Mouse (Mus musculus): ENCODE results near the gene Ccdc22.

Gene Ccdc22

DNA sequence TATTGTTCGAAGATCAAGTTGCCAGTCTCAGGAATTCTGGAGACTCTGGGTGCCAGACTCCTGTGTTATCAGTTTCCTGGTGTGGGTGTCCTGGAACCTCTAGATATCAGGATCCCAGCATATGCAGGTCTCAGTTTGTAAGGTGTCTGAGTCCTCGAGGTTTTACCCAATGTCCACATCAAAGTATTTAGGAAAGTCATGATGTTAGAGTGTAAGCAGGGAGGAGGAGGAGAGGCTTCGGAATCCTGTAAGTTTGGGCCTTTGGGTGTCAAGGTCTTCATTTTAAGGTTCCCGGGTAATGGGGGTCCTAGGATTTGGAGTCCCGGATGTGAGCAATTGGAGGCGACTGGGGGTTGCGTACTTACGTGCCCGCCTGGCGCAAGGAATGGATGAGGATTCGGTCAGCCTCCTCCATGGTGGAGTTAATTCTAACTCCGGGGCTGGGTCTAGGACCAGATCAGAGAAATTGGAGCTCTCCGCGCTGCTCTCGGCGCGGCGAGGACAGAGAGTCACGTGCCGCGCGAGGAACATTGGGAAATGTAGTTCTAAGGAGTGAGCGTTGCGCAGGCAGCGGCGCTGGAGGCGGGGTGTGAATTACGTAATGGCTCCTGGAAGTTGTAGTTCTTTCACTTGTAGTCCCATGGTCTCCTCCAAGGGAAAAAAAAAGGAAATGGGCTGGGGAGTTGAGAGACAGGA is at the start of gene Ccdc22:
TSS of gene Ccdc22 (minus strand) at position 639 of the 696 bp plus-strand sequence.
- DNase-seq (ENCODE audit: low spot score in 2 of 2) = peak; percentile 56 to 70

DNA sequence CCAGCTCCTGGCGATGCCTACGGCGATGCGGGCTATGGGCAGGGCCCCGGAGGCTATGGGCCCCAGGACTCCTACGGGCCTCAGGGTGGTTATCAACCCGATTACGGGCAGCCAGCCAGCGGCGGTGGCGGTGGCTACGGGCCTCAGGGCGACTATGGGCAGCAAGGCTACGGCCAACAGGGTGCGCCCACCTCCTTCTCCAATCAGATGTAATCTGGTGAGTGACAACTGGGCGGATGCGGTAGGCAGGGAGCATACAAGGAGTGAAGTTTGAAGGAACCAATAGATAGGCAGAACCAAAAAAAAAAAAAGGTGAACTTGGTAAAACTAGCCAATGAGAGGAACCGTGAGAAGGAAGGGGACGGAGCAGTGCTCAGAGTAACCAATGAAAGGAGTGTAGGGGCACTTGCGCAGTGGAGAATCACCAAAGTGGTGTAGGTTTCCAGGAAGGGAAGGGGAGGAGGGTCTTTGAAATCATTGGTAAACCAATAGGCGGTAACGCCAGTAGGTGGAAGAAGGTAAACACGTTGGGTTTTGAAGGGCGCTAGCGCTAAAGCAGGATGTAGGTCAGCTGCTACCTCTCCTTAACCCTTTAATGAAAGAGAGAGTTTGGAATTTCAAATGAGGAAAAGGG is 43.5 kb upstream of the Ccdc22 start:
- peak; percentile 64 to 71 for DNase-seq (ENCODE audit: low spot score in 2 of 2)

DNA sequence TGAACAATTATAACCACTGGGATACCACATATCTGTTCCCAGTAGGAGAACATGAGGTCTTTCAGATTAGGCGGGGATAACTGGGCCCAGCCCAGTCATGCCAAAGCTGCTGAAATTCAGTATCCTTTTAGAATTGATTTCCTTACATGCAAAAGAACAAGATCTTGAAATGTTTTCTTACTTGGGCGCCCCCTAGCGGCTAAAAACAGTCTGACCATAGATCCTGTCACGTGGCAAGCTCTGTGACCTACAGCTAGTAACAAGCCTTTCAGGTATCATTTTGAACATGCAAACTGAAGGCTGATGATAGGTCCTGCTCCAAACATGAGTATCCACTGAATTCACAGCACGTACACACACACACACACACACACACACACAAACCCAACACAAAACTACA is 40.0 kb upstream of the Ccdc22 start:
- DNase-seq (ENCODE audit: low spot score in 2 of 2) = peak; percentile 53 to 74

DNA sequence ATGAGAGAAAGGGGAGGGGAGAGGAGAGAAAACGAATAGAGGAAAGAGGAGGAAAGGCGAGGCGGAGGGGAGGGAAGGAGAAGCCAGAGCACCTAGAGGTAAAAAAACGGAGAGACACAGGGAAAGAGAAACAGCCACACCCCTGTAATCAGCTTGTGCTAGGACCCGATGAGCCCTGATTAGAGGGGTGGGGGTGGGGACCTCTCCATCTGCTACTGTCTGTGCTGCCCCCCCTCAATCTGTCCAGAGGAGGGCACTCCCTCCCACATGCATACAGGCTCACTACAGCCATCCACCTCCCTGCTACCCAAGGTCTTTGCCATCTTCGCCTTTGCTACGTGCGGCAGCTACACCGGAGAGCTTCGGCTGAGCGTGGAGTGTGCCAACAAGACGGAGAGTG is 35.5 kb upstream of the Ccdc22 start:
- DNase-seq (ENCODE audit: low spot score in 2 of 2) = no peak

DNA sequence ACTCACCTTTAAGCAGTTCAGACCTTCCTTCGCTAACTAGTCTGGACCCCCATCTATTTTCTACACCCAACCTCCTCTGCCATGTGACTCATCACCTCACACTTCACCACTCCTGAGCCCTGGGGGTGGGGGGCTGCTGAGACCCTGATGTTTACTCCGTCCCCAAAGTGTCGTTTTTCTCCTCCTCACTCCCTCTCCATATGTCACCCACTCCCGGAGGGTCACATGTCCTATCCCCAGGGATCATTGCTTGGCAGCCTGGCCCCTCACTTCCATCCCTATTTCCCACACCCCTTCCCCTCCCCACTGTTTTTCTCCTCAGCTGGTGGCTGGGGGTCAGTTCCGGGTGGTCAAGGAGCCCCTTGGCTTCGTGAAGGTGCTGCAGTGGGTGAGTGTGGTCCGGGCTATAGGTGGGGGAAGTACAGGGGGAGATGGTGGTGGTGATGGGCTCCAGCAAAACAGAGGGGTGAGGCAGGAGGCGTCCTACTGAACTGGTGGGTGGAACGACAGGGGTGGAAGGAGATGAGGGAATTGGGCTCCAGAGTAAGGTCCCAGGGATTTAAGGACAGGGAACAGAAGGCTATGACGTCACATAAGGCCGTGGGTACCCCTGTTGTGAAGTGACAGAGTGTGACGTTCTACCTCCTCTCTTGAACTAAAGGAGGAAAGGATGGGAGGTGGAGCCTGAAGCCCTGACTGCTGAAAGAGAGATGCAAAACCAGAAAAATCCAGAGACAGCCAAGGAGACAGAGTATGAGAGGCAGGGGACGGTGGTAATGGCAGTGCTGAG is 34.4 kb upstream of the Ccdc22 start:
- DNase-seq (ENCODE audit: low spot score in 2 of 2) = no peak

DNA sequence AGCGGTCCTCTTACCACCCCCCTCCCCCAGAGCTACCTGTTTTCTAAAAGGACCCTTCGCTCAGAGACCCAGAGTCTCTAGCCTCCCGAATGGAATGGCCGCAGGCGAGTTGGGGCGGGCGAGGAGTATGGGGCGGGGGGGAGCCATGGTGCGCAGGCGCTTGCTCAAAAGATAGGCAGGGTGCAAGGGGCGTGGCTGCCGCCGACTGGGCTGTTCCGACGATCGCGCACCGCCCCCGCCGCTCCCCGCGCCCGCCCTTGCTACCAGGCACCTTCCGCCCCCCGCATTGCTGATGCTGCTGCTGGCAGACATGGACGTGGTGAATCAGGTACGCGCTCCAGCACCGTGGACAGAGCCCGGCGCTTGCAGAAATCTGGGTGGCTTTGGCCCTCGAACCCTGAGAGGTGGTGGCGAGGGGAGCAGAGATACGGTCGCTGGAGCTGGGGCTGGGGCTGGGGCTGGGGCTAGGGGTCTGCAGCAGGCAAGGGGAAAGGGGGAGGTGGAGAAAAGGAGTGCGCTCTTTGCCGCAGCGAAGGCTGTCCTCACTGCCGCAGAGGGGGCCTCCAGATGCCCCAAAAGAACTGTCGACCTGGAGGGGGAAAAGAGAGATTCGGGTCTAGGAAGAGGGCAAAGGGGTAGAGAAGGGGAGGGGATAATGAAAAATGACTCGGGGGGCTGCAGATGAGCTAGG is 33.2 kb upstream of the Ccdc22 start, which contains the start of gene Syp:
TSS of gene Syp (plus strand) at position 71 of the 691 bp plus-strand sequence.
- peak; percentile 74 for DNase-seq (ENCODE audit: low spot score in 2 of 2)

DNA sequence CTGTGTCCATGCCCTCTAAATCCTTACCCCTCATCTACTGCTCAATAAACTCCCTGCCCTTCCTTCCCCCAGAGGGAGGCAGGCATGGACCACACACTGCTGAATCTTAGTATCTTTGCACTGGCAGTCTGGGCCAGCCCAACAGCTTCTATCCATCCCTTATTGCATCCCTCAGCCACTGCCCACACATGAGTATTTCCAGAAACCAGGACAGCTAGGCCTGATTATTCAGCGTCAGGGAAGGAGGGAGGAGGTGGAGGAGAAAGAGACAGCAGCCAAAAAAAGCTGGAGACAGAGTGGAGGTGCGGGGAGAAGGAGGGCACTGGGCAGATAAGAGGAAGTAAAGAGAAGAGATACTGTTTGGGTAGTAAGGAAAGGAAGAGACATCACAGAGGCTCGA is 29.8 kb upstream of the Ccdc22 start:
- no peak for DNase-seq (ENCODE audit: low spot score in 2 of 2)

DNA sequence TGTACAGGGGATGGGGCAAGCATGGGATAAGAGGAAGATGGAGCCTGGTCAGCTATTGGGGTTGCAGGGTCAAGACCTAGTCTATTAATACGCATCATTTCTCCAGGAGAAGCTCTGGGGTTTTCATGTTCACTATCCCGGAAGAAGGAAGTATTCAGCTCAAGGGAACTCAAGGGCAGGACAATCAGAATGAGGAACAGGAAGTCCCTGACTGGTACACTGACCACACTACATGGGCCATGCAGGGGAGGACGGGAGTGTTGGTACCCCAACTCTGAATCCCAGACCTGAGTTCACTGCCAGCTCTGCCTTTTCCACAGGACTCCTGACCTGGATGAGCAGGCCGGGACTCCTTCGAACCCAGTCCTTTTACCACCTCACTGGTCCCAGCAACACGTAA is 27.2 kb upstream of the Ccdc22 start:
- no peak for DNase-seq (ENCODE audit: low spot score in 2 of 2)

DNA sequence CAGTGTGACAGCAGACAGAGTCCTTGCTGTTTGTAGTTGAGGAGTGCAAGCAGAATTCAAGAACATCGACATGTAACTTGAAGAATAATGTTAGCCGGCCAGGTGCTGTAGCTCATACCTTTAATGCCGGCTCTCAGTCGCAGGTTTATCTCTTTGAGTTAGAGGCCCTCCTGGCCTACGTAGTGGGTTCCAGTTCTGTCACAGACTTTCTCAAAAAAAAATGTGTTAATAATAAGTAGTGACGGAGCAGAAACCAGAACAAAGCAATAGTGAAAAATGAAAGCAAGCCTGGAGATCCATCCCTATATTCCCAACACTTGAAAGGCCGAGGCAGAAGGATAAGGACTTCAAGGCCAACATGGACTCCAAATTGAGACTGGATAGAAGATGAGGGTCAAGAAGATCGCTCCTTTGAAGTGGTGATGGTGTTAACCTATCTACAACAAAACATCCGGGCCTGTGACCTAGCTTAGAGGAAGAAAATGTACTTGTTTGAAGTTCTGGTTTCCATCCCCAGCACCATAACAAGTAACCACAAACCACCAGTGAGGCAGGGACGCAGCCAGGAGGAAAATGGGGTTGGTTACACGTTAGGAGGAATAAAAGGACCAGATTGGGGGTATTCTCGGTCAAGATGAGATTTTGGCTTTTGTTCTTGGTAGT is 12.7 kb upstream of the Ccdc22 start:
- DNase-seq (ENCODE audit: low spot score in 2 of 2) = no peak

DNA sequence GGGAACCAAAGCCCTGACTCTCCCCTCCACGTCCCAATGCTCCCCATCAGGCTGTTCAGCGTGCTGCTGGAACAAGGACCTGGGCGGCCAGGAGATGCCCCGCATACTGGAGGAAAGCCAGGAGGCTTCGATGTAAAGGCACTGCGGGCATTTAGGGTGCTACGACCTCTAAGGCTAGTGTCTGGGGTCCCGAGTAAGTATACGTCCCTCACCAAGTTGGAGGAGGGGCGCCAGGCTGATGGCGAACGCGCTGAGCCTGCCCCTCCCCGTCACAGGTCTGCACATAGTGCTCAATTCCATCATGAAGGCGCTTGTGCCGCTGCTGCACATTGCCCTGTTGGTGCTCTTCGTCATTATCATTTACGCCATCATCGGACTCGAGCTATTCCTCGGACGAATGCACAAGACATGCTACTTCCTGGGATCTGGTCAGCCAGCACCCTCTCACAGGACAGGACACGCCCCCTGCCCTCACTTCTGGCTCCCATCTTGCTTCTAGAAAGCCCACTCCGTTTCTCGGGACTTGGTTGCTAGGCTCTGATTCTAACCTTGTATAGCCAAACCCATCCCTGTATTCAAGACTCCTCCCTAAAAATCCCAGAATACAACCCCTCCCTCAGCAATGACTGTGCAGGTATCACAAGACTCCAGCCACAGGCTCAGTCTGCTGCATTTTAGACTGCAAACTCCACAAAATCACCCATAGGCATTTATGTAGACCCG is 5.4 kb upstream of the Ccdc22 start:
- DNase-seq (ENCODE audit: low spot score in 2 of 2) = no peak

DNA sequence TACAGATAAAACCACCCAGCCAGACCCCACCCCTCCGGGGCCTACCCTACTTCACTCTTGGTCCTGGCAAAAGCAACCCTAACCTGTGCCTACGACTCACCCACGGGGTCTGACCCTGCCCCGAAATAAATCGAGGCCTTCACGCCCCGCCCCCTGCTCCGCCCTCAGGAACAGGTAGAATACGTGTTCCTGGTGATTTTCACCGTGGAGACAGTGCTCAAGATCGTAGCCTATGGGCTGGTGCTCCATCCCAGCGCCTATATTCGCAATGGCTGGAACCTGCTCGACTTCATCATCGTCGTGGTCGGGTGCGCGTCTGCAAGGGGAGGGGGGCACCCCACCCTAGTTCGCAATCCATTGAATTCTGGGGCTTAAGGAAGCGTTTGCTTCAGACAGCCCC is 4.7 kb upstream of the Ccdc22 start:
- DNase-seq (ENCODE audit: low spot score in 2 of 2) = no peak

DNA sequence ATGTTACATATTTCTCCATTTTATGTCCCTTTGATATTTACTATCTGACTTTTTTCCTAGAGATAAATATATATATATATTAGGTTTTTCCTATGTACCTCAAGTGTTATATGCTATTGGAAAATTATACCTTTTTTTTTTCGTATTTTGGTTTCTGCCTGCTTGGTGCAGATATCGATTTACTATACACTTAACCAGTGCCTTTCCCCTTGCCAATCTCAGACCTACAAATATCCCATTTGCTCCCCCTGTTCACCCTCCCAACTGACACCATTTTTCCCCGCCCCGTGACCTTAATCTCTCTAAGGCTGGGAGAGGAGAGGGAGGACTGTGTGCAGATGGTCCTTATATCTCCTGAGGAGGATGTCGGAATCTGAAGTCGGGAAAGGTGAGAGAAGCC is 1.5 kb upstream of the Ccdc22 start, which contains the start of gene Cacna1f:
TSS of gene Cacna1f (plus strand) at position 301 of the 400 bp plus-strand sequence.
- no peak for DNase-seq (ENCODE audit: low spot score in 2 of 2)

DNA sequence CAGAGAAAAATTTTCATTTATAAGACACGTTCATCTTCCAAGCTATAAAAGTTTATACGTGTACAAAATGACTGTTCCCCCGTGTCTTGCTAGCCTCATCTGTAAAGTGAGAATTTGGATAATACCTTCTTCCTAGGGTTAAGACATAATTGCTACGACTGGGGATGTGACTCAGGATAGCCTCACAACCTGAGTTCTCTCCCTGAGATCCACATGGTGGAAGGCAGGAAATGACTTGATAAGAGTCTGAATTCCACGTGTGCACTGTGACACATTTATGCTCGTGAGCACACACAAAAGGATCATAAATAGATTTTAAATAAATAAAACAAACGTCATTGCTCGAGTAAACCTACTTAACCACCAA is 241 bp upstream of the Ccdc22 start:
- DNase-seq (ENCODE audit: low spot score in 2 of 2) = no peak

DNA sequence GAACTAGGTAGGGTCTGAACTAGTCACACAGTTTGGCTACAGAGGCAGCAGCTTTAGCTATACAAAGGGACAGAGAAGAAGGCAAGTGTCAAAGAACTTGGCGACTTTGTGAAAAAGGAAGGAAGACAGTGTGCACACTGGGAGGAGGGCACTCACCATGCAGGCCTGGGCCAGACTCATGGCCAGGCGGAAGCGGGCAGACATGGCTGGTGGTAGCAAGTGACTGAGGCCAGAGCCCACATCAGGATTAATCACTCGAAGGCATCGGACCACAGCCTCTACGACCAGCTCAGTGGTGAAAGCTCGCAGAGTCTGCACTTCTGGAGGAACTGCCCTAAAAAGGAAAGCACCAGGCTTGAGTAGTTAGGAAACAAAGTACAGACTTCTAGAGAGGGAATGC is 1.3 kb downstream of the Ccdc22 start:
- no peak for DNase-seq (ENCODE audit: low spot score in 2 of 2)

DNA sequence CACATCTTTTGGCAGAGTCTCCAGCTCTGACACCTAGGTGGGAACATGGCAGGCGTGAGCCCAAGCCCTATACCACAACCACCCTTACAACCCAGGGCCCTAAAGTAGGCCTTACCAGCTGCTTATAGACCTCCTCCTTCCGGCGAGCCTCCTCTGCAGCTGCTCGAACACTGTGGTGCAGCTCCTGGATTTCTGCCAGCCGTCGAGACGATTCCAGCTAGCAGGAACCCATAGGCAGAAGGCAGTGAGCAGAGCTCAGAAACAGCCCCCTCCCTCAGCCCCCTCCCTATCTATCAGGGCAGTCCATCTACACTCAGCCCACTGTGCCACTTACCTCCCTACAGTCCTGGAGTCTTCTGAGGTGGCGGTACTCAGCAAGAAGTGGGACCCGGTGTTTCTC is 9.9 kb downstream of the Ccdc22 start:
- DNase-seq (ENCODE audit: low spot score in 2 of 2) = no peak

DNA sequence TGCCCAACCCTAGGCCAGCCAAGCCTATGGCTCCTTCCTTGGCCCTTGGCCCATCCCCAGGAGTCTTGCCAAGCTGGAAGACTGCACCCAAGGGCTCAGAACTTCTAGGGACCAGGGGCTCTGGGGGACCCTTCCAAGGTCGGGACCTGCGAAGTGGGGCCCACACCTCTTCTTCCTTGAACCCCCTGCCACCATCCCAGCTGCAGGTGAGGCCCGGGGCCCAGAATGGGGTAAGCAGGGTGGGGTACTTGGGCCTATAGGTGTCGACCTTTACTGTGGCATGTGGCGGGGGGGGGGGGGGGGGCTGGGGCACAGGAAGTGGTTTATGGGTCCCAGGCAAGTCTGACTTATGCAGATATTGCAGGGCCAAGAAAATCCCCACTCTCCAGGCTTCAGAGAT is 19.0 kb downstream of the Ccdc22 start:
- DNase-seq (ENCODE audit: low spot score in 2 of 2) = no peak

DNA sequence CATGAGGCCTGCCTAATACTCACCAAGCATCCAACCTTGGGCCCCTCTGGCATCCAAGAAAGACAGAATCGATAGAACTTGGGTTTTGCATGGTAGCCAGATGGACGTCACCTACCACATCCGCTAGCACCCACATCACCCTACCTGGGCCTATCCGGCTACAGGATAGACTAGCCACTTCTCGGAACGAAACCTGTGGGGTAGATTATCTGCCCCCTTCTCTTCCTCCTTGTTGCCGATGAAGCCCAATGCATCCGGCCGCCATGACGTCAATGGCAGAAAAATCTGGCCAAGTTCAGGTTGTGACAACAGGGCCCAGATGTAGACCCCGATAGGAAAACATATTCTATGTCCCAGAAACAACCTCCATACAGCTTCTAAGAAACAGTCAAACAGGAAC is 21.4 kb downstream of the Ccdc22 start:
- no peak for DNase-seq (ENCODE audit: low spot score in 2 of 2)

DNA sequence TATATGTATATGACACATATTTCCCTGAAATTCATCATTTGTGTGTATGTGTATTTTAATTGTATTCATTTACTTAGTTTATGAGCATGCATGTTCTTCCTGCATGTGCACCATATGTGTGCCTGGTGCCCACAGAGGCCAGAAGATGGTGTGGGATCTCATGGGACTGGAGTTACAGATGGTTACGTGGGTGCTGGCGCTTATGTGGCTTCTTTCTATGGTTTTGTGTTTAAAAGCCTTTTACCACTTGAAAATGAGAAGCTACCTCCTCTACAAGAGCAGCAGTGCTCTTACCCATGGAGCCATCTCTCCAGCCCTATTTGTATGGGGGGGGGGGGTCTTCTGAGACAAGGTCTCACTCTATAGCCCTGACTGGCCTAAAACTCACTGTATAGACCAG is 24.2 kb downstream of the Ccdc22 start:
- no peak for DNase-seq (ENCODE audit: low spot score in 2 of 2)

DNA sequence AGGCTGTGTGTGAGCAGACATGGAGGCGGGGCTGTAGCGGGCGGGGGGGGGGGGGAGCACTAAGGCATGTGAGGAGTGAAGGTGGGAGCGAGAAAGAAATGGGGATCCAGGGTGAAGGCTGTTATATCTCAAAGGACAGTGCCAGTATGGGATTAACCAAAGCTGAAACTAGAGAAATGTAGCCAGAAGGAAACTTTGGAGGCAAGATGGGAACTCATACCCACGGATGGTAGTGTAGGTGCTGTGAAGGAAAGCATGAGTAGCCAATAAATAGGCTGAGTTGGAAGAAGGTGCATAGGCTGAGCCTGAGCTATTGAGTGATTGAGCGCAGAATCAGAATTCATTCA is 30.5 kb downstream of the Ccdc22 start:
- no peak for DNase-seq (ENCODE audit: low spot score in 2 of 2)

DNA sequence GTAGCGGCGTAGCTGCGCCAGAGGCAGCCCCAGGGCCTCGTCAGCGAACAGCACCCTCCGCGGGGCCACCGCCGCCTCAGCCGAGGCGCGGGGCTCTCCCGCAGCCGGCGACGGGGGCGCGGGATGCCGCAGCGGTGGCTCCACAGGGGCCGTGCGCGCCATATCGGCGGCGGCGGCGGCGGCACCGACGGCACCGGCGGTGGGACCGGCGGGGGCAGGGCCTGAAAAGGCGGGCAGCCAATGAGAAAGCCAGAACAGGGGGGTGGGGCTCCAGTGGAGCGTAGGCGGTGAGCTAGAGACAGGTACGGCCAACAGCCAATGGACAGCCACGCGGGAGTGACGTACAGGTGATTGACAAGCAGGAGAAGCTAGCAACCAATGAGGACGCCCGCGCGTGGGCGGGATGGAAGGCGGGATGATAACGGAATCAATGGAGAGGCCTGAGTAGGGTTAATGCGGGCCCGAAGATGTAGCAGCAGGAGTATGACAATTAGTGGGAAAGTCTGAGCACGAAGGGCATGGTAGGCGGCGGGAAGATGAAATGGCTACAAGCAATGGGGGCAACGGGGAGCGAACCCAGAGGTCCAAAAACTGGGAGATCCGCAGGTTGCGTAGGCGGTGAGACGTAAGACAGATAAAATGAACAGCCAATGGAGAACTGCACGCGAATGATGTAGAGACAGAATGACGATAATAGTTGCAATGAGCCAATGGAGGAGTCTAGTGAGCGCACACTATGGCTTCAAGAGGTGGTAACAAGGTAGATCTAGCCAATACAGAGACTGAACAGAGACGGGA is 31.0 kb downstream of the Ccdc22 start, which contains the start of gene Ppp1r3f:
TSS of gene Ppp1r3f (minus strand) at position 197 of the 798 bp plus-strand sequence.
- DNase-seq (ENCODE audit: low spot score in 2 of 2) = peak; percentile 80 to 85

Data from spleen, postnatal 14 days (tissue).